Mouse (Mus musculus): ENCODE results near the gene Spsb1.

Gene Spsb1

GRCm38 (mm10) chr4:149879980-149880379 lies 74.9 kb downstream of the Spsb1 start:
- DNase-seq: no peak

- DNase-seq: no peak
Measured at GRCm38 (mm10) chr4:149878021-149878449, 76.8 kb downstream of the Spsb1 start.

DNA sequence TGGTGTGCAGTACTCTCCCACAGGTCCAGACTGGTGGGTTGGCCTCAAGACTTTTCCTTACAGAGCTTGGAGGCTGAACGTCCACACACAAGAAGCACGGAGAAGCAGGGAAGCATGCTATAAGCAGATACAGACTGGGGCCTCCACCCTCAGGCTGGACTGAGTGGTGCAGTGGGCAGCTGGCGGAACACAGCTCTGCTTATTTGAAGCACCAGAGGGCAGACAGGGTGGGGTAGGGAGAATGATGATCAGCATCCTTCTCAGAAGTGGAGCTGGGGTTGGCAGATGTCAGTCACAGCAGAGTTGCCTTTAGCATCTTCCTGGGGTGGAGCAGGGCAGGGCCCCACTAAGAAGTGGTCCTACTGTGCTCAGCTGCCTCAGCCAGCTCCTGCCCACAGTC lies 77.6 kb downstream of the Spsb1 start:
- DNase-seq: no peak

- DNase-seq: no peak
Measured at GRCm38 (mm10) chr4:149876761-149877160, 78.1 kb downstream of the Spsb1 start.

DNA sequence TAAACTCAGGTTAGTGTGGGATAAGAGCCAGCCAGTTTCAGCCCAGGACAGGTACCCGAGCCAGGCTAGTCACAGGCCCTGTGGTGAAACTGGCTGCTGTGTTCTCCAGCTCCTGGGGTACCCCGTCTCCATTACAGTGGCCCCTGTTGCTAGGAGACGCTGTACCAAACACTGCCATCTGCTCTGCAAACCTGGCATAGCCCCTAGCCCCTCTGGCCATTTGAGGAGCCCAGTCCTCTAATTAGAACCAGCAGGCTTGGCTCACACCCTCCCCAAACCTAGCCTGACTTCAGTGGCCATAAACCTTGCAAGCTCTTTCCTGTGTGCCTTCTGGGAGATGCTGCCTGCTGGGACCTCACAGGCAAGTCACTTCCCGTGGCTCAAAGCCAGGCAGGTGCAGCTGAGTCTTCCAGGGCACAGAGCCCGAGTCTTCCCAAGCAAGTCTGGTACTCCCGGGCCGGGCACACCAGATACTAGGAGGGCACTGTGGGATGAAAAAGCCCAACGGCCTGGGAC lies 78.8 kb downstream of the Spsb1 start:
- DNase-seq: no peak

DNA sequence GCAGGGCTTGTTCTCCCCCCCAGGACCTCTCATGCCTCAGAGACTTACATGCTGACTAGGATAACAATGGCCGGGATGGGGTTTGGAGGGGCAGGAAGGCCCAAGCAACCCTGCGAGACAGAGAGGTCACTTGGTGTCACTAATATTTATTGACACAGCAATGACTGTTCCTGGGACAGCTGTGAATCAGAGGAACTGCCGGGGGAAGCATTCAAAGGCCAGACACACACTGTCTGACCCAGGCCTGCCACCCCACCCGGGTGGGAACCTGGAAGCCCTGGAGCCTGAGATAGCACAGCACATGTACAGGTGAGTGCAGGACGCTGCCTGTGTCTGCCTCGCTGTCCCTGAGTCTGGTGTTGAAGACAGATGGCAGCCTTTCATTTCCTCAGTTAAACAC lies 79.5 kb downstream of the Spsb1 start:
- DNase-seq: no peak

GRCm38 (mm10) chr4:149872236-149872635 lies 82.6 kb downstream of the Spsb1 start:
- DNase-seq: no peak

DNA sequence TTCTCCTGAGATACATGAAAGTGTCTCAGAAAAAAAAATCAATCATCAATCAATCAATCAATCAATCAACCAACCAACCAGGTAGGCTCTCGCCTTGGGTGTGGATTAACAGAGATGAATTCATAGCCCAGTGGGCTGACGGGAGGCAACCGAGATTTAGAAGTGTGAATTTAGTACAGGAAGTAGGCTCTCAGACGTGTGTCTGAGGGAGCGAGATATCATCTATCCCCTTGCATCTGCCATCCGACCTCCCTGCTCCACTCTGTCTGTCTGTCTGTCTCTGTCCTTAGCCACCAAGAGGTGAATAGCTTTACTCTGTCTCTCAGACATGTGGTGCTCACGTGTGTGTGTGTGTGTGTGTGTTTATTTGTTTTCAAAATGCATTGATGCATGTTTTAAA lies 83.3 kb downstream of the Spsb1 start:
- no peak for DNase-seq

DNA sequence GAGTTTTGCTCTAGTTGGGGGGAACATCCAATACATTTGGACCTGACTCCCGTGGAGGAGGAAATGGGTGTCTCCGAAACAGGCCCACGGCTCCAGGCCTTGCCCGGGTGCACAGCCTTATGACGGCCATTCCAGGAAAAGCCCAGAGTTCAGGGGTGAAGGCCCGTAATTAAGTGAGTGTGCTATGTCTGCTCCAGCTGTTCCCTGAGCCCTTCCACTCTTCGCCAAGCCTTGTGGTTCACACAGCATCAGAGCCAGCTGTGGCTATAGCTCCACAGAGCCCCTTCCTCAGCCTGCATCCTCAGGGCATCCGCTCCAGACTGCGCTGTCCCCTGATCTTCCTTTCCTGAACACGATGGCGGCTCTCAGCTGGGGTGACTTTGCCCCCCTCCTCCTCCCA lies 83.8 kb downstream of the Spsb1 start:
- DNase-seq: no peak

DNA sequence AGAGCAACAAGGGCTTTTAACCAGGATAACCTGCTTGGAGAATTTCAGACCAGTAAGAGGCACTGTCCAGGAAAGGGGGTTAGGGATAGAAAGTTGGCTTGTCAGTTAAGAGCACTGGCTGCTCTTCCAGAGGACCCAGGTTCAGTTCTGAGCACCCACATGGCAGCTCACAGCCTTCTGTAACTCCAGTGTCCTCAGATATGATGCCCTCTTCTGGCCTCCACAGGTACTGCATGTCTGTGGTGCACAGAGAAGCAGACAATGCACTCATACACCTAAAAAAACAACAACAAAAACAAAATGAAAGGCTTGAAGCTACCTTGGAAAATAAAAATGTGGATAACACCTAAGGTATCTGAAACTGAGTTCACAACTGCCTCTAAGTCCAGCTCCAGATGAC lies 84.4 kb downstream of the Spsb1 start:
- no peak for DNase-seq

DNA sequence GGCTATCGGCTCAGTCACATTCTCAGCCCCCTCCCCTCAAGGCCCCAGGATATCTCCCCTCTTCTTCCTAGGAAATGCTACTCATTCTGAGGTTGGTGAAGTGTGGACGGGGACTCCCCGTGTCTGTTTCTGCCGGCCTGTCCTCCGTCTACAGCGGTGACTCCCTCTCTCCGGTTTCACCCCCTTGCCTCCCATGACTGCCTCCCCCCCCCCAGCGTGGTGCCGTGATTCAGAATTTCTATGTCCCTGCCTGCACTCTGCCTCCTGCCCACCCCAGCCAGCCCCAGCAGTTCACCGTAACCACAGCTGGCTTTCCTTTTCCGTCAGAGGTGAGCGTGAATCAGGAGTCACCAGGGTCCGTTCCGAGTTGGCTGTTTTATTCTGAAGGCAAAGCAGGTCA lies 86.1 kb downstream of the Spsb1 start:
- no peak for DNase-seq

- DNase-seq: no peak
Measured at GRCm38 (mm10) chr4:149868009-149868408, 86.8 kb downstream of the Spsb1 start.

- no peak for DNase-seq
Measured at GRCm38 (mm10) chr4:149867351-149867750, 87.5 kb downstream of the Spsb1 start.

DNA sequence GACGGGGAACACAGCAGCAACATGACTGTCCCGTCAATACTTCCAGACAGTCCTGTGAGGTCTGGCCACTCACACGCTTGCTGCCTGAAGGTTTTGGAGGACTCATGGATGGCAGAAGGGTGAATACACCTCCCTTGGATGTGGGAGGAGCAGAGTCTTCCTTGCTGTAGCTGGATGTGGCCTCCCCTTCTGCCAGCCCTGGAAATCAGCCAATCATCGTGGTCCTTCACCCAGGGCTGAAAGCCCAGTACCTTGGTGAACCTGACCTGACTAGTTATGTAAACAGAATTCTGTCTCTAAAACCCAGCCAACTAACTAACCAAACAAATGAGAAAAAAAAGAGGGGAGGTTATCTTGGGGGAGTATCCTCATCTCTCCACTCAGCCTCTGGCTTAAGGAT lies 90.4 kb downstream of the Spsb1 start:
- no peak for DNase-seq

GRCm38 (mm10) chr4:149863522-149863921 lies 91.3 kb downstream of the Spsb1 start:
- no peak for DNase-seq

DNA sequence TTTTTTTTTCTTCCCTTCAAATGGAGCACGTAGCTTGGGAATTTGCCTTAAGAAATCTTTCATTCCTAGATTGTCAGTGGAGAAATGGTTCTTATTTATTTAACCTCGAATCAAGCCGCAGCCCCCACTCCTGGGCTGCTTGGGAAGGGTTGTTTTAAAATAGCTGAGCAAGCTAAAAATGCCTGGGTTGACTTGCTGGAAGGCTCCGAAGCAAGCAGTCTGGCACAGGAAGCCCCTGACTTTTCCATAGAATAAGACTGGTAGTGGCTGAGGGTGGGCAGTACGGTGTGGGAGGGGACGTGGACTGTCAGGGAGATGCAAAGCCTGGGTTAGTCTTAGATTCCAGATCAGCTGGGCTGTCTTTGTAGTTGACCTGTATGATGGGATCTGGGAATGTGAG lies 94.5 kb downstream of the Spsb1 start:
- no peak for DNase-seq

DNA sequence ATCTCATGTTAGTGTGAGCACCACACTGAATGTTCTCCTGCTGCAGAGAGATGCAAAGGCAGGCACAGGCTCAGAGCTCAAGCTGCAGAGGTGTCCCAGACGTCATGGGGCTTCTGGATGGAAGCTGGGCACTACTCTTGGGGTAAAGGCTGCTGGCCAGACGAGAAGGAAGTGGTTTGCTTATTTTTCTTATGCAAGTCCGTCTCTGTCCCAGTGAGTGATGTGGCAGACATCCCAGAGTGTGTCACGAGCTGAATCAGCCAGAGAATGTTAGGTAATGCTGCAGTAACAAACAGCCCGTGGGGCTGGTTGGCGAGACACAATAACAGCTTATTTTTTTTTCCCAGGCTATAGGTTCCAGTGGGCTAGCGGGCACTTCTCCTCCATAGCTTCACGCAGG lies 96.3 kb downstream of the Spsb1 start:
- no peak for DNase-seq

GRCm38 (mm10) chr4:149858097-149858496 lies 96.7 kb downstream of the Spsb1 start:
- DNase-seq: no peak

- no peak for DNase-seq
Measured at GRCm38 (mm10) chr4:149857688-149858087, 97.2 kb downstream of the Spsb1 start.

DNA sequence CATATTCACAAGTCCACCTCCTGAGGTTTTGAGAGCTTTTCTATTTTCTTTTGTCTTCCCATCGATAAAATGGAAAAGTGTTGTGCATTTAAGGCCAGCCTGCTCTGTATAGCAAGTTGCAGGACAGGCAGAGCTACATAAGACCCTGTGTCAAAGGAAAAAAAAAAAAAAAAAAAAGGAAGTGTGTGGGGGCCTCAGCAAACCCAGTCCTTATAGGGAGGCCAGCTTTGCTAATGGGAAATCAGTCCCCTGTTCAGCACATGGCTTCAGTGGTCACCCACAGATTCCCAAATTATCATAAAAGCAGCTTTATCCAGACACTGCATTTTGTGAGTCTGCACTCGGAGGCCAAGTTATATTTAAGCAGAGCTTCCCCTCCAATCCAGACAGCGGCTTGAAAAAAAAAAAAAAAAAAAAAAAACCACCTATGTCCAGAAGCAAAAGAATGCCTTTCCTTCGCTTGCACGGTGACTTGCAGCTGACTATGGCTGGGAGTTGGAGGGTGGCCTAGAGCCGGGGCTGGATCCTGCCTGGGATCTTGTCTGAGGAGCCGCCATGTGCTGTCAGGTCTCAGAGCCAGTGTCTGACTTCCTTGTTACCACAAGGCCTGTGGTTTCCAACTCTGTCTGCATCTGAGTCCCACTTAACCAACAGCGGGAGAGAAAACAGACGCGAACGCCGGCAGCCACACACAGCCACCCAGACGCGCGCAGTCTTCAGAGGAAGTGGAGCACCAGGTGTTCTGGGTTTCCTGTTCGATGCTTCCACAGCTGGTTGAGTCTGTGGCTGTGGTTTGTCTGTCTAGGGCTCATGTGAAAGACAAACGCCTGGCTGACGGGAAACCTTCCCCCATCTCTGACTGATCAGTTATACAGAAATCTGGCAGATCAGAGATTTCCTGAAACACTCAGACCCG lies 98.7 kb downstream of the Spsb1 start:
- DNase-seq: peak; percentile 44

- DNase-seq: no peak
Measured at GRCm38 (mm10) chr4:149855180-149855891, 99.5 kb downstream of the Spsb1 start.

DNA sequence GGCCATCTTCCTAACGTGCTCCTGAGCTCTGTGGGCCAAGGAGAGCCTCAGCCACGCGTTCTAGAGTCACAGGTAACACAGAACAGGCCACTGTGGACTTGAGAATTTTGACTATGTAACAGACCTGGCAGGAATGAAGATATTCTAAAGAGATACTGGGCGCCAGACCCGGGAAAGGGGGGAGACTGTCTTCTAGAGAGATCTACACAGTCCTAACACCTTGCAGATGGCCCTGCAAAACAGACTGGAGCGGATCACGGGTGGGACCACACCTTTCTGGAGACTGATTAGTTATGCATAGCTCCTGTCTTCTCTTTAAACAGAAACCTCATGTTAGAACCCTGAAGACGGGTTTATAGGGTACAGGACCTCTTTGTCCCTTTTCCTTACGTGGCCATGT lies 100.1 kb downstream of the Spsb1 start:
- no peak for DNase-seq

DNA sequence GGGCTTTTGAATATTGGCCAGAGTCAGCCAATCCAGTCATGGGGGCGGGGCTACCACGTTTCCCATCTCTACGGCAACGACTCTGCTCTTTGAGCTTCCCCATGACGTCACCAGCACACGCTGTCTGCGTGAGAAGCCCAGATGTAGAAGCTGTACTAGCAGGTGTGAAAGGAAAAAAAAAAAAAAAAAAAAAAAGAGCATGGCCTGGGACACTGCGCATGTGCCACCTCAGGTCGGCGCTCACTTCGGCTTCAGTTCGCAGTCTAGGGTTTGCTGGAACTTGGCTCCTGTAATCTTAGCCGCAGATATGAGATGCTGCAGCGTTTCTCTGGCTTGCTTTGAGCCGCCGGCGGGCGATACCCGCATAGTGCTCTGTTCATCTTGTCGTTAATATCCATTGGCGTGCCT lies 100.5 kb downstream of the Spsb1 start:
- peak; percentile 60 for DNase-seq

DNA sequence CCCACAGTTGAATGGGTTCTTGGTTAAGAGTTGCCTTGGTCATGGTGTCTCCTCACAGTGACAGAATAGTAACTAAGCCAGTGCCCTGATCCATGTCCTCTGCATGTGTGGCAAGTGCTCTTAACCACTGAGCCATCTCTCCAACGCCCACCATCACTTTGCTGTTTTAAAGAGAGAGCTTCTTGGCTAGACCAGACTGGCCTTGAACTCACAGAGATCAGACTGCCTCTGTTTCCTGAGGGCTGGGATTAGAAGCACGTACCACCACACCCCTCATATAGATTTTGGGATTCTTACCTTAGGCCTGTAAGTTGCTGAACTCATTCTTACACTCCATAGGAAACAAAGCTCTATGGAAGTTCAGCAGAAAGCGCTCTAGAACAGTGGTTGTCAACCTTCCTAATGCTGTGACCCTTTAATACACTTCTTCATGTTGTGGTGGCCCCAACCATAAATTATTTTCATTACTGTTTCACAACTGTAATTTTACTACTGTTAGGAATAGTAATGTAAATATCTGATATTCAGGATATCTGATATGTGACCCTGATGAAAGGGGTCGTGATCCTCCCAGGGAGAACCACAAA lies 101.1 kb downstream of the Spsb1 start:
- no peak for DNase-seq
